Mouse (Mus musculus): ENCODE data around the gene Mast4.
A peak's percentile ranks its signal among the peaks of the same experiment; 100 is the strongest.

Gene Mast4

DNA sequence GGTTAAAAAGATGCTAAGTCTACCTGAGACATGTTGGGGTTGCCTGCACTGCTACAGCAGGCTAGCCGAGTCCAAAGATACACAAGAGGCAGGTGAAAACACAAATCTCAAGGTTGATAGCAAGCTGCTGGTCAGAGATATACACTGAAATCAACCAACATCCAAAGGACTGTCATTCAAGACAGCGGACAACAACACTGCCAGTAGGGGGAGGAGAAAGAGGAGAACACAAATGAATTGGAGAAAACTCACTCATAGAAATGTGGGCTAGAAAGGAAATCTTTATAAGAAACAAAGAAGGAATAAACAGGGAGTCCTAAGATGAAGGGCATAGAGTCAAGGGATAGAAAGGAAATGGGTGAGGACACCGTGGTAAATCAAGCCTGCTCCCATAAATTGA lies 542.1 kb downstream of the Mast4 start:
- no peak for DNase-seq (ENCODE audit: low spot score)

GRCm38 (mm10) chr13:102790601-102791155 lies 543.6 kb downstream of the Mast4 start:
- DNase-seq (ENCODE audit: low spot score) = no peak

DNA sequence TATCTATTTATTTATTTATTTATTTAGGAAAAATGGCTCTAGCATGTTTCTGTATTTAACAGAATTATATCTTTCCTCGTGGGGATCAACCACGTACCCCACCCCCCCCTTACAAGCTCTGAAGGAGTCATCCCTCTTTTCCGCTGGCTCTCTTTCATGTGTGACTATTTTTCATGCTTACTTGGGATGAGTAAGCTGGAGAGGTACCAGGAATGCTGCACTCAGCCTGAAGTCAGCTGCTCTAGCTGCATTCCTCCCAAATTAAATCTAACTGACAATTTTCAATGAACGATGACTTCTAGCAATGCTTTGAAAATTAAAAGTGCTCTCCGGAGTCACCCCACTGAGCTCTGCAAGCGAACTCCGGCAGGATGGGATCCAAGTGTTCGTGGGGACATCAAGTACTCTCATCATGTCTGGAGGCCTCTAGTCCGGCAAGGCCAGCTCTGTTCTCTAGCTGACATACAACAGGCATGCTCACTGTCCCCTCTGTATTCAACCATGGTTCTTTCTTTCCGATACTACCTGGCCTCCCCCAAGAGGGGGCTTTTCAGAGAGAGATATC lies 547.5 kb downstream of the Mast4 start:
- no peak for DNase-seq (ENCODE audit: low spot score)

DNA sequence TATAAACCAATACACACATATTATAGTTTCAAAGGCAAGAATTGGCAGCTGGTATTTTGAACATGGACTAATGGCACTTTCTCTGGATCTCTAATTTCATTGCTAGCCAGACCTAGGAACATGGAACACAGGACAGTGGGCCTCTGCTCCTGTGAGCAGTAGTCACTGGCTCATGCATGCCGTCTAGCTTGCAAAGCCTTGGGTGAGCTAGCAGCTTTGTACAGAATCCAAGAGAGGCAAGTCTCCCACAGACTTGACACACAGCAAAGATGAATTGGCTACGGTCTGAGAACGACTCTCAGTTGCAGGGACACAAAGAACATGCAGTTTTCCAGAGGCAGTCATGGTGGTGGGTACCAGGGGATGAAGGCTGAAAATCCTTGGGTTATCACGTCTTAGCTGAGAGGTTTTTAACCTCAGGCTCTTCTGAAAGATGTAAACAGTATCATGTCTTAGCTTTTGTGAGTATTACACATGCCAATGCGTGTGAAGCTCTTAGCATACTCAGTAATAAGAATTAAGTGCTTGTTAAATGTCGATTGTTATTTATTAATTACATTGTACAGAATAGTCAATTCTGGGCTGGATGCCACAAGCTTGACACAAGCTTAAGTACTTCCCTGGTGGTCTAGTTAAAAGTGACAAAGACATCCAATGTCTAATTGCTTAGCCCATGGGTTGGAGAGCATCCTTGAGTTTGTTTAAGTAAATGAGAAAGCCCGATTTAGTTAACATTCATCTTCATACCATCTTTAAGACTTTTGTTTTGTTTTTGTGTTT lies 550.6 kb downstream of the Mast4 start:
- no peak for DNase-seq (ENCODE audit: low spot score)

- DNase-seq (ENCODE audit: low spot score) = no peak
Measured at GRCm38 (mm10) chr13:102779275-102779674, 555.0 kb downstream of the Mast4 start.

- no peak for DNase-seq (ENCODE audit: low spot score)
Measured at GRCm38 (mm10) chr13:102778859-102779258, 555.4 kb downstream of the Mast4 start.

- peak; percentile 34 for DNase-seq (ENCODE audit: low spot score)
Measured at GRCm38 (mm10) chr13:102775506-102775905, 558.8 kb downstream of the Mast4 start.

DNA sequence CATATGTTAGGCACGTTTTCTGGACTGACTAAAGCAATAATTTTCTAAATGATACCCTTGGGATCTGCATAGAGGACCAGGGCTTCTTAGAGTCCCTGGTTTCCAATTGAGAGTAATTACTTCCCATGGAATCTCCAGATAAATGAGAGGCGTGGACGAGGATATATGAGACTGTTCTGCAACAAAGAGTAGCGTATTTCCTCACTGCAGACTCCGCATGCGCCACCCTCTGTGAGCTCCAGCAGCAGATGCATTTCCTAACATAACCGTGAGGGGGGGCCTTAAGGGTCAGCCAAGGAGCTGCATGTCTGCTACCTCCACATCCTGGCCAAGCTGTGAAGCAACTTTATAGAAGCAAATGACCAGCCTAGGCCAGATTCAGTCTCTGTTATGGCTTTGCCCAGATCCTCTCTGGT lies 559.5 kb downstream of the Mast4 start:
- peak; percentile 65 for DNase-seq (ENCODE audit: low spot score)

DNA sequence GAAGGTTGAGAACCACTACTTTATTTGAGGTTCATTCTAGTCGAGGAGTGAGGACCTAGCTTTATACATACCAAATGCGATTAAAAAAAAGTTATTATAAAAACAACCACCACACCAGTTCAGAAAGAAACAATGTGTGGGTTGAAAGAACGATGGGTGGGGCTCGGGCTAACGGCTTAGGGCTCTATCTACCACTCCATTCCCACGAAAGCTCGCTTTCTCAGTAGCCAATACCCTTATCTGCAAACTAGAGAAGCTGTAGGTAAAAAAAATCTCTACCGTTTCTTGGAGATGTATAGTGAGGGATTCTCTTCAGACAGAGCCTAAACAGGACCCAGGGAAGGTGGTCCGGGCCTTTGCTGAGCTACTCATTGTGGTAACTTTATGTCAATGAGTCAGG lies 561.1 kb downstream of the Mast4 start:
- no peak for DNase-seq (ENCODE audit: low spot score)

- peak; percentile 48 for DNase-seq (ENCODE audit: low spot score)
Measured at GRCm38 (mm10) chr13:102770194-102770593, 564.1 kb downstream of the Mast4 start.

- DNase-seq (ENCODE audit: low spot score) = no peak
Measured at GRCm38 (mm10) chr13:102768512-102768911, 565.8 kb downstream of the Mast4 start.

- no peak for DNase-seq (ENCODE audit: low spot score)
Measured at GRCm38 (mm10) chr13:102767110-102767509, 567.2 kb downstream of the Mast4 start.

DNA sequence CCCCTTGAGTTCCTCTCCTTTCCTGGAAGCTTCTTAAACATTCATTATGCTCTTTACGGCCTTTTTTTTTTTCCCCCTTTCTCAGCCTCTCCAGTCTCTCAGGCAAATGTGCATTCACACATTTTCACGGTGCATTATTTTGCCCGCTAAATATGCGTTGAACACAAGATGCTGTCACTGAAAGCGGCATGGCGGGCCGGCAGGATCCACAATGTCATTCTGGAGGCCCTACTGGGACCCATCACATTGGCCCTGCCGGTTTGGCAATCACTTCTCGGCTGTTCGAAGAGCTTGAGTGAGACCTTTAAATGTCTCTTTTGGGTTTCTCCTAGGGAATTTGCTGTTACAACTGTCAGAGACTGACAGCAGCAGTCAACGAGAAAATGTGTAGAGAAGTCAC lies 569.1 kb downstream of the Mast4 start:
- DNase-seq (ENCODE audit: low spot score) = no peak

GRCm38 (mm10) chr13:102764218-102764617 lies 570.1 kb downstream of the Mast4 start:
- no peak for DNase-seq (ENCODE audit: low spot score)

DNA sequence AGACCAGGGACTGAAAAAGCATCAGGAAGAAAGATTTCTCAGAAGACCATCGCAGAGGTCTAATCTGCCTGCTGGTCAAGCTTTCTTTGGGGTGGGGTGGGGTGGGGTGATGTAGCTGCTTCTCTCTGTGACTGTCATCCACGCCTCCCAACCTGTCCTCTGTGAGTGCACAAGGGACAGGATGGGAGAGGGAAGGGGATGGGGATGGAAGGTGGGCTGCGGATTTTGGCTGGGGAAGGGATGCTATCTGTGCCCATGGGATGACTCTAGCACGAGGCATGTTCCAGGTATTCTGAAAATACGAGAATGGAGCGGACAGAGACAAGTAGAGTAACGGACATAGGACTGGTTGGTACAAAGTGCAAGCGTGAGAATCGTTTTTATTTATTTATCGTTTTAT lies 572.1 kb downstream of the Mast4 start:
- no peak for DNase-seq (ENCODE audit: low spot score)

DNA sequence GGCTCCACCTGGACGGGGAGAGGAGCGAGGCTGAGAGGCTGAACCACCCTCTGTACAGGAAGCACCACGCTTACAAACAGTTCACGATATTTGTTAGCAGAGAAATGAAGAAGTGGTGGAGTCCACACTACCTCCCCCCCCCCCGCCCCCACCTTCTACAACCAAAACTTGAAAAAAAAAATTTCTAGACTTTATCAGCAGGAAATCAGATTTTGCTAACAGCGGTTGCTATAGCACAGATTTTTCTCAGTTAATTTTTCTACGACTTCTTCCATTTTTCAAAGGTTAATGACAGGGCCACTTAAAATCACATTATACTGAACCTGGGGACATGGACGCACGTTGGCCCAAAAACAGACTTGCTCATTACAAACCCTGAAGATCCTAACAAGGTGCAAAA lies 572.9 kb downstream of the Mast4 start:
- no peak for DNase-seq (ENCODE audit: low spot score)

GRCm38 (mm10) chr13:102758021-102758420 lies 576.3 kb downstream of the Mast4 start:
- no peak for DNase-seq (ENCODE audit: low spot score)

DNA sequence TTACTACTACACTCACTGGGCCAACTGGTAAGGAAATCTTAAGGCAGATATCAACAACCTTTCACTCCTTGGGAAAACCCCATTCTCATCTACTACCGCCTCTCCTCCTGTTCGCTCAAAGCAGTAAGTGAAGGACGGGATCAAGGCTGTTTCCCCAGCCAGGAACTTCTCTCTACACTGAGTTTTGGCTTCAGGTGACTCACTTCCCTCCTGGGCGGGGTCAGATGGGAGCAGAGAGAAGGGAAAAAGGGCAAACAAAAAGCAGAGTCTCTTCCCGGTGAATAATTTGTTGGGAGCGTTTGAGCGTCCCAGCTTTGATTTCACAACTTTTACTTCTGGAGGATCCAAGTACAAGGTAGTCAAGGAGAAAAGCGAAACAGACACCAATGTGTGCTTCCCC lies 578.2 kb downstream of the Mast4 start:
- DNase-seq (ENCODE audit: low spot score) = no peak

DNA sequence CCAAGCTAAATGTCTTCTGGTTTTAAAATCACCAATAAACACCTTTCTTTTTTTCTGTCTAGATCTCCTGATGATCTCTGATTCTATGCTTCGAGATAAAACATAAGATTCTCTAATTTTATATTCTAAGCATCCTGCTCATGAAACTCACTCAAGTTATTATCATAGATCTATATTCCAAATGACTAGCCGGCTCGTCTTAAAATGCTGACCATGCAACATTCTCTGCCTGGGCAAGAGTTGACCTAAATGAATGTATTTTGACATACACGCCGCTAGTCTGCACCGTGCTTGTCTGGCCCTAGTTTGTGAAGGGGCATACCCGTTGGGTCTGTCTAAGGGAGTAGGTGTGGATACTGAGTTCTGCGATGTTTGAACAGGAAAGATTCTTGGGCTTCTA lies 579.2 kb downstream of the Mast4 start:
- no peak for DNase-seq (ENCODE audit: low spot score)

DNA sequence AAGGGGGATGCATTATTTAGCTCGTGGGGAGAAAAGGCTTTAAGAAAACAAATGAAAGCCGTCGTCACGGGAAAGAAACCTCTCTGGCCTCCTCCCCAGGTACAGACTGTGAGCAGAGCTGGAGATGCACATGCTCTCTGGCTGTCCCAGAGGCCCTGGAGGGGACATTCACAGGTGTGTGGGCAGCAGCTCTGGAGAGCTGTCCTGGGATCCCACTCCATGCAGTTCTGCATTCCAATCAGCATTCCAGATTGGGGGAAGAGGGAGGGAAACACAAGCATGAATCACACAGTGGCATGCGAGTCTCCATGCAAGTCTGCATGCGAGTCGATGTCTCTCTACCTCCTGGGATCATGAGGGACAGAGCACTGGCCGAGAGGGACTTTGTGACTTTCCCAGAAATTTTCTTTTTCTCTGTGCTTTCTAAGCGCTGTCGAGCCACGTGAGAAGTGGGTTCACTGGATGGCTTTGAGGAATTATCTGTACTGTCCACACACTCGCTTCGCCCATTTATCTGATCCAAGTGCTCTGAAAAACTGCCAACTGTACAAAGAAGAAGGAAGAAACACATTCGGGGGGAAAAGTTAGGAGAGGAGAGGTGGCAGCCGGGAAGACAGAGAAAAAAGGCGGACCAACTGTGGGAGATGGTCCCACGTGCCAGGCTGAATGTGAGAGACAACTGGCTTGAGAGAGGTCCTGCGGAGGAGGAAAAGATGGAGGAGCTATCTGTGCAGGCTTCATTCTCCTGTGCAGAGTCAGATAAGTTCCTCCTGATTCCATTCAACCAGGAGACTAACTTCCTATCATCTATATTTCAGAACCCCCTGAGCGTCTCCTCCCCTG lies 580.4 kb downstream of the Mast4 start:
- DNase-seq (ENCODE audit: low spot score) = no peak

- DNase-seq (ENCODE audit: low spot score) = no peak
Measured at GRCm38 (mm10) chr13:102749891-102750290, 584.4 kb downstream of the Mast4 start.

- no peak for DNase-seq (ENCODE audit: low spot score)
Measured at GRCm38 (mm10) chr13:102749194-102749593, 585.1 kb downstream of the Mast4 start.

Measured in adipocyte (in vitro differentiated cells).